Mouse (Mus musculus) midbrain, embryonic 14.5 days (tissue): ENCODE data around the gene Hsd11b2. TPM values are rescaled to one million over a fixed set of nuclear protein-coding genes. Genes with fewer than 3 reads are reported as not detected.

ENCODE experiments used
- ATAC-seq: fragments of 200-750 bp; cut with Nextera tagmentation; 2 replicates; pipeline ENCODE4 v1.8.0; 2017; ENCODE audit warnings: moderate number of reproducible peaks, moderate library complexity; ENCODE audit not compliant: low FRiP score, low TSS enrichment
- DNase-seq: peaks from one replicate; pipeline ENCODE4 v3.0.0-alpha.2; 2015
- H3K27ac ChIP-seq: fragments of 300-500 bp; sonication (generic); replicated peaks from 2 replicates; pipeline ENCODE4 v1.5.1; 2014; ENCODE audit warnings: mild to moderate bottlenecking, low read depth, low read length, moderate library complexity
- H3K27me3 ChIP-seq: fragments of 300-500 bp; sonication (generic); 2 replicates; pipeline ENCODE4 v1.6.1; 2014; ENCODE audit warnings: low read length, control low read depth, mixed read lengths; ENCODE audit not compliant: control insufficient read depth, insufficient read depth
- H3K36me3 ChIP-seq: fragments of 300-500 bp; sonication (generic); 2 replicates; pipeline ENCODE4 v1.6.1; 2014; ENCODE audit warnings: low read length, control low read depth; ENCODE audit not compliant: control insufficient read depth, insufficient read depth
- H3K4me1 ChIP-seq: fragments of 300-500 bp; sonication (generic); 2 replicates; pipeline ENCODE4 v1.6.1; 2014; ENCODE audit warnings: mild to moderate bottlenecking, antibody characterized with exemption, low read length, control low read depth; ENCODE audit not compliant: control insufficient read depth, insufficient read depth
- H3K4me2 ChIP-seq: fragments of 300-500 bp; sonication (generic); 2 replicates; pipeline ENCODE4 v1.6.1; 2014; ENCODE audit warnings: mild to moderate bottlenecking, low read length, moderate library complexity
- H3K4me3 ChIP-seq: fragments of 300-500 bp; sonication (generic); replicated peaks from 2 replicates; pipeline ENCODE4 v1.5.1; 2014; ENCODE audit warnings: low read depth, low read length
- H3K9ac ChIP-seq: fragments of 300-500 bp; sonication (generic); replicated peaks from 2 replicates; pipeline ENCODE4 v1.6.1; 2014; ENCODE audit warnings: mild to moderate bottlenecking, low read length, moderate library complexity
- H3K9me3 ChIP-seq: fragments of 300-500 bp; sonication (generic); 2 replicates; pipeline ENCODE4 v1.6.1; 2016; ENCODE audit warnings: low read length, control low read depth, mixed read lengths; ENCODE audit not compliant: control insufficient read depth
- WGBS: fragments of 180-500 bp; shearing (Covaris S2); extraction: QIAGEN DNeasy Blood & Tissue Kit; methylation state at CpG from one replicate; pipeline ENCODE4 v1.1.7; 2014; 5-methylcytosine and 5-hydroxymethylcytosine counted together
- polyA plus RNA-seq: library from polyadenylated mRNA; unstranded; fragments of >200 nt; fragmentation: Nextera tagmentation; extraction: Ambion mirVana; gene quantifications from 2 replicates; pipeline ENCODE4 v1.2.1, GENCODE M21; 2014

Hsd11b2 gene
- polyA plus RNA-seq, 1 experiment from 2014 or later, result 9.7 TPM

DNA sequence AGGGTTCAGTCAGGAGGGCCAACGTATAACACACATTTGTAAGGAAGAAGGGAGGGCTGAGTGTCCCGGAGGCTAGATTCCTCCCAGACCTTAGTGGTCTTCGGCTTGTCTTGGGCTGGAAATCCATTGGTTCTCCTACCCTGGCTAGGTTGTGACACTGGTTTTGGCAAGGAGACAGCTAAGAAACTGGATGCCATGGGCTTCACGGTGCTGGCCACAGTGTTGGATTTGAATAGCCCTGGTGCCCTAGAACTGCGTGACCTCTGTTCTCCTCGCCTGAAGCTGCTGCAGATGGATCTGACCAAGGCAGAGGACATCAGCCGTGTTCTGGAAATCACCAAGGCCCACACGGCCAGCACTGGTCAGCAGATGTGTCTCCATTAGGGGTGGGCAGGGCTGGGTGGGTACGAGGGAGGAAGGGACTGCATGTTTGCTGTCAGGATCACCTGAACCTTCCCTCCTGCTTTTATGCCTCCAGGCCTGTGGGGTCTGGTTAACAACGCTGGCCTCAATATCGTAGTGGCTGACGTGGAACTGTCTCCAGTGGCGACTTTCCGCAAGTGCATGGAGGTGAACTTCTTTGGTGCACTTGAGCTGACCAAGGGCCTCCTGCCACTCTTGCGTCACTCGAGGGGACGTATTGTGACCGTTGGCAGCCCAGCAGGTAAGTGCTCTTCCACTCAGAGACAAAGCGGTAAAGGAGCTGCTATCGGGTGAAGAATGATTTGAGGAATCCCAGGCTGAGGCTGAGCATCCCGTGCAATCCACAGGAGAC lies 3.6 kb downstream of the Hsd11b2 start:
- no peak overlapping the region for H3K4me3 ChIP-seq
- WGBS, result 86% methylated on average over 21 of the region's 21 CpGs
- peaks cover 4% of the 10 kb centered on the region; the same call in 1 of the 2 replicates for H3K27me3 ChIP-seq
- H3K9ac ChIP-seq, result no peak overlapping the region
- no peak overlapping the region for H3K4me2 ChIP-seq
- peaks cover 35% of the 10 kb centered on the region for H3K4me1 ChIP-seq
- no peak overlapping the region for H3K27ac ChIP-seq
- no peaks in the 10 kb centered on the region for H3K9me3 ChIP-seq
- no peak for ATAC-seq
- DNase-seq, result no peak
- H3K36me3 ChIP-seq, result peaks cover 37% of the 10 kb centered on the region

DNA sequence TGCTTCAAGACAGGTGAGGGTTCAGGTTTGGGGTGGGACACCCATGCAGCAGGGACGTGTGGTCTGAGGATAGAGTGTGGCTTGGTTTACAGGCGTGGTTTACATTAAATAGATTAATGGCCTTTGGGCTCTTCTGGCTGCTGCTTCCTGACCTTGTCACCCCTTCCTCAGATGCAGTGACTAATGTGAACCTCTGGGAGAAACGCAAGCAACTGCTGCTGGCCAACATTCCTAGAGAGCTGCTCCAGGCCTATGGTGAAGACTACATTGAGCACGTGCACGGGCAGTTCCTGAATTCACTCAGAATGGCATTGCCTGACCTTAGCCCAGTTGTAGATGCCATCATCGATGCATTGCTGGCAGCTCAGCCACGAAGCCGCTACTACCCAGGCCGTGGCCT lies 4.3 kb downstream of the Hsd11b2 start:
- H3K36me3 ChIP-seq, result peaks cover 39% of the 10 kb centered on the region
- H3K9ac ChIP-seq, result no peak overlapping the region
- peaks cover 3% of the 10 kb centered on the region; the same call in 1 of the 2 replicates for H3K27me3 ChIP-seq
- H3K9me3 ChIP-seq, result no peaks in the 10 kb centered on the region
- DNase-seq (no peak), ATAC-seq (no peak)
- no peak overlapping the region for H3K27ac ChIP-seq
- WGBS, result 87% methylated on average over 9 of the region's 9 CpGs
- H3K4me2 ChIP-seq, result no peak overlapping the region
- no peak overlapping the region for H3K4me3 ChIP-seq
- peaks cover 35% of the 10 kb centered on the region for H3K4me1 ChIP-seq

DNA sequence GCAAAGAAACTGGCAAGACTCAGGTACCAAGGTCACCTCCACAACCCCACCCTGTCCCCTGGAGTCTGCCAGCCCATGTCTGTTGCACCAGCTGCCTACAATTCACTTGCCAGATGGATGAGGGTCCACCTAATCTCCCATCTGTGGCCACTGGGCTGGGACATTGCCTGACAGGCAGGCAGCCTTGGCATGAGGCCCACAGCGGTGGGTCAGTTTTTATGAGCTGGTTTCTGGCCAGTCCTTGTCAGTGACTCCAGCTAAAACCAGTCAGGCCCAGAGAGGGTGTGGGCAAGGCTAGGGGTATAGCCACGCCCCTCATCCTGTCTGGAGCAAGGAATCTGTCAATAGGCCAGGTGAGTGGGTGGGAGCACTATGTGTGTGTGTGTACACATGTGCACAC lies 8.6 kb downstream of the Hsd11b2 start:
- Histone ChIP-seq H3K9me3 (no peaks in the 10 kb centered on the region), H3K9ac (no peak overlapping the region), H3K4me1 (no peaks in the 10 kb centered on the region), H3K36me3 (peaks cover 68% of the 10 kb centered on the region), H3K4me3 (no peak overlapping the region), H3K4me2 (no peak overlapping the region), H3K27me3 (no peaks in the 10 kb centered on the region), H3K27ac (no peak overlapping the region)
- 0 out of 2 replicates have a peak, but pooled peaks have one; percentile 46 for ATAC-seq
- no peak for DNase-seq
- 88% methylated on average over 2 of the region's 2 CpGs for WGBS

DNA sequence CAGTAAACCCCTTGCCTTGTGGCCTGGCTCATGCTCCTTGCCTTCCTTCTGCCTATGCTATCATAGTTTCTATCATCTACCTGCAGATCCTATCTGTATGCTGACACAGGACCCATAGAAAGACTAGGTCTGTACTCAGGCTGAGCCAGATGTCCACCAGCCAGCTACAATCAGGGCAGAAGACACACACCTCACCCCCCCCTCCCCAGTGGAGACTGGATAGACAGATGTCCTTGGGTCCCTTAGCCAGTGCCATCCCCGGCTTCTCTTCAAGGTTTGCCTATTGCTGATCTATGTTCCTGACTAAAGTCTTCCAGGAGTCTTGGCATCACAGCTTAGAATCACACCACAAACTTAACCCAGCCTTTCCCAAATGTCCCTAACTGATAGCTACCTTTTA lies 9.7 kb downstream of the Hsd11b2 start:
- H3K27me3 ChIP-seq, result no peaks in the 10 kb centered on the region
- peaks cover 62% of the 10 kb centered on the region for H3K36me3 ChIP-seq
- ATAC-seq, result no peak

DNA sequence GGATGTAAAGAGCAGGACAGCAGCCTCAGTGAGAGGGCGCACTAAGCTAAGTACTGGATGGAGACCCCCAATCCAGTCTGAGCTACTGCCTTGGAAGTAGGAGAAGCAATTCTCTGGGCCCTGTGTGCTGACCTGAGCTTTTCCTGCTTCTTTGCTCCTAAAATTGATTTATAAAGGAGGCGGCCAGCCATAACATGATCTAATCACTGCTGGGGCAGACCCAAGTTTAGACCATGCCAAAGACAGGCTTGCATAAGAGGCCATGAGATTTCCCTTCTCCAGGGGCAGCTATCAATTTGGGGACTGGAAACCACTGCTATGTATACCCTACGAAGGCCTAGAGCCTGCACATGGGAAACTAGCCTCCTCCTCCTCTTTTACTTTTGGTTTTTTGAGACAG lies 10.7 kb downstream of the Hsd11b2 start:
- H3K4me2 ChIP-seq, result no peak overlapping the region
- no peaks in the 10 kb centered on the region for H3K4me1 ChIP-seq
- no peaks in the 10 kb centered on the region for H3K9me3 ChIP-seq
- H3K36me3 ChIP-seq, result peaks cover 57% of the 10 kb centered on the region
- ATAC-seq, result no peak
- no peak overlapping the region for H3K9ac ChIP-seq
- DNase-seq, result no peak
- H3K27me3 ChIP-seq, result no peaks in the 10 kb centered on the region
- H3K27ac ChIP-seq, result no peak overlapping the region
- H3K4me3 ChIP-seq, result no peak overlapping the region
- WGBS, result 85% methylated on average over 3 of the region's 3 CpGs

More for the DNA sequence above, 9.7 kb downstream of the Hsd11b2 start:
- WGBS, result 100% methylated on average over 1 of the region's 1 CpGs
- Histone ChIP-seq H3K4me1 (no peaks in the 10 kb centered on the region), H3K9me3 (no peaks in the 10 kb centered on the region), H3K4me3 (no peak overlapping the region), H3K27ac (no peak overlapping the region), H3K4me2 (no peak overlapping the region), H3K9ac (no peak overlapping the region)
- no peak for DNase-seq

DNA sequence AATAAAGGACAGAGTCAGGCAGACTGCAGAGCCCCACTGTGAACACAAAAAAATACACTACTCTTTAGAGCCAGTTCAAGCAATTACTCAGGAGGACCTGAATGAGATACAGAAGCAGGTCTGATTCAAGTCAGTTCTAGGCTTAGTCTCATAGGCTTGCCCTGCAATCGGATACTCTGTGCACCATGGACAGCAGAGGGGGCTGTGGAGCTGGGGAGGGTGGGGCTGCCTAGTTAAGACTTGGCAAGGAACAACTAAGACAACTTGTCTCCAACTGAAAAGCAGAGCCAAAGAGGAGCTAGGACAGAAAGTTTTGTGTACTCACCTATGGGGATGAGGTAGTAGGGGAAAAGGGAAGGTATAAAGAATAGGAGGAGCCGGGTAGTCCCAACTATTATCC lies 13.2 kb downstream of the Hsd11b2 start:
- Histone ChIP-seq H3K9ac (no peak overlapping the region), H3K9me3 (no peaks in the 10 kb centered on the region), H3K36me3 (peaks cover 55% of the 10 kb centered on the region), H3K27ac (no peak overlapping the region), H3K27me3 (no peaks in the 10 kb centered on the region), H3K4me1 (no peaks in the 10 kb centered on the region), H3K4me3 (no peak overlapping the region), H3K4me2 (no peak overlapping the region)
- no peak for ATAC-seq
- 60% methylated on average over 2 of the region's 2 CpGs for WGBS
- no peak for DNase-seq

DNA sequence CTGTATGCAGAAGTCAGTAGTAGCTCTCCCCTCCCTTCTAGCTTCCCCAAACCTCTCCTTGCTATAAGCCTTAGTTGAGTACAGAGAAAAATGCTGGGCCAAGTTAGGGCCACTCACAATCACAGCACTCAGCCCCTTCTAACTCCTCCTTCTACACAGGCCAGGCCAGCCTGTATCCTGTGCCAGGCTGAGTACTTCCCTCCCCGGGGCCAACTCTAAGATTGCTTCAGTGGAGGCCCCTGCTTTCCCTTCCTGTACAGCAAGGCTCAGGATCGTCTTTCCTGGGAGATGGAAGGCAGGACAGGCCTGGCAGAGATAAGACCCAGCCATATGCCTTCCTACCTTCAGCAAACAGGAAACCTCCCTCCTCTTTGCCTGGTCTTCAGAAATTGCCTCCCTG lies 14.9 kb downstream of the Hsd11b2 start:
- no peak overlapping the region for H3K4me2 ChIP-seq
- no peaks in the 10 kb centered on the region for H3K4me1 ChIP-seq
- no peak overlapping the region for H3K27ac ChIP-seq
- H3K27me3 ChIP-seq, result no peaks in the 10 kb centered on the region
- H3K36me3 ChIP-seq, result peaks cover 60% of the 10 kb centered on the region
- H3K9ac ChIP-seq, result no peak overlapping the region
- no peaks in the 10 kb centered on the region for H3K9me3 ChIP-seq
- ATAC-seq, result no peak
- H3K4me3 ChIP-seq, result no peak overlapping the region
- DNase-seq, result no peak
- WGBS, result 45% methylated on average over 2 of the region's 2 CpGs

DNA sequence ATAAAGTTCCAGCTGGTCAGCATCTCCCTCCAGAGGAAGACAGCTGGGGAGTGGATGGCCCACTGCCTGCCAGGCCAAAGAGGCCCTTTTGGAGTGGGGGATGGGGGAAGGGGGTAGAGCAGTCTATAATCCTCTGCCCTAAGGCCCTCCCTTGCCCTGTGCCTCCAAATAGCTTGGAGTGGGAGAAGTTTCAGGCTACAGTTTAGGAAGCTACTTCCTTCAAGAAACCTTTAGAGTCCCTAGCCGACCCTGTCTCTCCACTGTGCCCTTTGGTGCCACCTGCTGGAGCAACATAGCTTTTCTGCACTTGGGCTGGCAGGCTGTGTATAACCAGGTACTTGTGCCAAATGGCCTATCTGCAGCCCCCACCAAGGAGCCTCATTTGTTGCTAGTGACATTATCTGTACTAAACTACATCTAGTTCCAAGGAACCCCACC lies 15.4 kb downstream of the Hsd11b2 start:
- Histone ChIP-seq H3K4me1 (no peaks in the 10 kb centered on the region), H3K4me2 (no peak overlapping the region), H3K4me3 (no peak overlapping the region), H3K36me3 (peaks cover 60% of the 10 kb centered on the region), H3K9ac (no peak overlapping the region), H3K9me3 (no peaks in the 10 kb centered on the region), H3K27ac (no peak overlapping the region), H3K27me3 (no peaks in the 10 kb centered on the region)
- WGBS, result 0% methylated on average over 1 of the region's 1 CpGs
- DNase-seq (peak; percentile 86), ATAC-seq (no peak; the same call in 1 of the 2 replicates)

DNA sequence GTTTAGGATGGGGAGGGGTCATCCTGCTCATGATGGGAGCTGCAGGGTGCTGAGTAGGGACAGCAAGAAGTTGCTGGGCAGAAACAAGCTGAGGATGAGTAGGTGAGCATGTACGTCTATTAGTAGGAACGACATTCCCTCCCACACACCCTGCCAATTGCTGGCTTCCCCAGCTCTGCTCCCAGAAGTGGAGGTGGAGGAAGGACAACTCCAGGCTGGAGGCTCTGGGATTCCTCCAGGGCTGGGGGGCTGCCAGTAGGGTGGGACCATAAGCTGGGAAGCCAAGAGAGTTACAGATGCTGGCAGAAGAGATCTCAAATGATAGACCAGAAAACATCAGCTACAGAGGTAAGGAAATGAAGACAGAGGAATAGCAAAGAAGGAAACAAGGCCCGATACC lies 18.0 kb downstream of the Hsd11b2 start:
- DNase-seq (no peak), ATAC-seq (no peak)
- H3K9ac ChIP-seq, result no peak overlapping the region
- peaks cover 54% of the 10 kb centered on the region for H3K36me3 ChIP-seq
- WGBS, result 89% methylated on average over 3 of the region's 3 CpGs
- no peaks in the 10 kb centered on the region for H3K9me3 ChIP-seq
- H3K27ac ChIP-seq, result no peak overlapping the region
- H3K4me2 ChIP-seq, result no peak overlapping the region
- no peak overlapping the region for H3K4me3 ChIP-seq
- H3K27me3 ChIP-seq, result no peaks in the 10 kb centered on the region
- no peaks in the 10 kb centered on the region for H3K4me1 ChIP-seq
